Mouse (Mus musculus) c-Kit-positive CD71-negative TER-119-negative erythroid progenitor cells, embryonic 14.5 days (primary cell): ENCODE measurements around the gene Brms1.

Source experiments
- DNase-seq: peaks from one replicate; pipeline ENCODE4 v3.0.0-alpha.2; 2013; ENCODE audit warnings: low read depth

Brms1 gene

DNA sequence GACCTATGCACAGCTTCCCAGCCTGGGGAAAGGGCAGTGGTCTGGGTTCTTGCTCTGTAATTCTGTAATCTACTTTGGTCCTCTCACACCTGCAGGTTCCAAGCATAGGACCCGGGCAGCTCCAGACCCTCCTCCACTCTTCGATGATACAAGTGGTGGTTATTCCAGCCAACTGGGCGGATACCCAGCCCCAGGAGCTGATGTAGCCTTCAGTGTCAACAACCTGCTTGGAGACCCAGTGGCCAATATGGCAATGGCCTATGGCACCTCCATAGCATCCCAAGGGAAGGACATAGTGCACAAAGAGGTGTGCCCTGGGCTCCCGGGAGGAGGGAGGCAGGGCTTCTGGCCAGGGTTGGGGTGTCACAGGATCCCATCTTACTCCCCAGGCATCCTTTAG lies 48.2 kb downstream of the Brms1 start:
- DNase-seq = no peak

DNA sequence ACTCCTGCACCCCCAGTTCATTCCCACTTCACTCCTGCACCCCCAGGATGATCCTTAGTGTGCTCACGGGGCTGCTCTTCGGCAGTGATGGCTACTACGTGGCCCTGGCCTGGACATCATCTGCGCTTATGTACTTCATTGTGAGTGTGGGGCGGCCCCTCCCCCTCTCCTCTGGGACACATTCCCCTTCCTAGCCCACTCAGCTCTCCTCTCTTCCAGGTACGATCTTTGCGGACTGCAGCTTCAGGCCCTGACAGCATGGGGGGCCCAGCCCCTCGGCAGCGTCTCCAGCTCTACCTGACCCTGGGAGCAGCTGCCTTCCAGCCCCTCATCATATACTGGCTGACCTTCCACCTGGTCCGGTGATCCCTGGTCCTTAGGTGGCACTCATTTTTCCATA lies 50.9 kb downstream of the Brms1 start:
- DNase-seq = no peak

DNA sequence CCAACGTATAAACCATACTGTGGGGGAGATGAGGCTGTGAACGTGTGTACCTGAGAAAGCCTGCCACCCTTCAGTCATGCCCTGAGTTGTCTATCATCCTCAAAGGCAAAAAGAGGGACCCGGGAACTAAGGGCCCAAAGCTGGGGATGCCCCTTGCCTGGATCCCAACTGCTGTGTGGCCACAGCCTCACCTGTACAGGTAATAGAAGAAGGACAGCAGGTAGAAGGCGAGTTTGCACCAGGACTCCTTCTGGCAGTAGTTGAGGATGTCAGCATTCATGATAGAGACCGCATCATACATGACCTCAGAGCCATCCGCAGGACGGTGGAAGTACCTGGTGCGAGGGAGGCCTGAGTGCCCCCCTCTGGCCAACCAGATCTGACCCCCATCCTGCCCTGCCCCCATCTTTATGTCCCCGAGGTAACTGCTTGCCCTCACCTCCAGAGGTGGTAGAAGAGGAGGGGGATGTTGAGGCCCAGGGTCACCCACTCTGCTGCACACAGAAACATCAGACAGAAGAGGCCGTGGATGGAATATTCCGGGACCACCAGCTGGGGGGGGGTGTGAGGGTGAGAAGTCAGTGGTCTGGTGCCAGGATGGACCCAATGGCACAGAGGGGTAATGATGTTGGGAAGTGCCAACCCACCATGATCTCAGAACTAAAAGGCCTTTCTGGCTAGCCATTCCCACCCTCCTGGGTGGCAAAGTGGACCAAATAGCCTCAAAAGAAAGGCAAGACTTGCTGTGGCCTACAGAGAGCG lies 52.5 kb downstream of the Brms1 start:
- no peak for DNase-seq

DNA sequence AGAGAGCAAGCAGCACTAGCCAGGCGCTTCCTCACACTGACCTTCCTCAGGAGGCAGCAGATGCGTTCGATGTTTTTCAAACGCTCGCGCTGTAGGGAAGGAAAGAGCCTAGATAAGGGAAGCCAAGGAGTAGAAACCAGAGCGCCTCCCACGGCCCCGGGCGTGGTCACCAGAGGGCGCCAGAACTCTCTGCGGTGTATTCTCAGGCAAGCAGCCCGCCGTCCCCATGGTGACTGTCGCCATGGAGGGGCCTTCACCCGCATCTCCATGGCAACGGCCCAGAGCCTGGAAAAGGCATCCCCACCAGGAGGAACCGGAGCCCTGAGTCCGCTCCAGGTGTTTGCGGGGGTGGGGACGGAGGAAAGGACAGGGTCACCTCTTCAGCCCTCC lies 53.1 kb downstream of the Brms1 start:
- DNase-seq = peak; percentile 90

DNA sequence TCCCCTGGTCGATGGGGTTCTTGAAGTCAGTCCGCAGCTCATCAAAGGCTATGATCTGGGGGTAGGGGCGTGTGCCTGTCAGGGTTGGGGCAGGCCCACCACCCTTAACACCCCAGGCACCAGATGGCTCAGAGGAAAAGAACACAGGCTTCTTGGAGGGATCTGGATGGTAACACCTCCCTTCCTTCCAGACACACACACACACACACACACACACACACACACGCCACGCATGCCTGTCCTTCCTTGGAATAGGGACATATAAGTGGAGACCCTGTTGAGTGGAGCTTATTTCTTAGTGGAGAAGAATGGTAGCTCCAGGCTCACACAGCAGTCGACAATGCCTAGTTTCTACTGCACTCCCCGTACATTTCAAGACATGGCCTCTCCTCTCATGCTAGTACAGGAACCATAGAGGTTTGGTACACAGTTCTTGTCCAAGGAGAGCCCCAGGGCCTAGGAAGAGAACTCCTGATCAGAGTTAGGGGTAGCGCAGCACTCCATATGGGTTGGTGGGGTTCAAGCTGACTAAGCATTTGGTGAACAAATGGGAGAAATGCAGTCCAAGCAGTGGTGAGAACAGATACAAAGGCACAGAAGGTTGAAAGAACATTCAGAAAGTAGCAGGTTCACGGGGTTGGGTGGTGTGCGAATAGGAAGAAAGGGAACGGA lies 53.7 kb downstream of the Brms1 start:
- no peak for DNase-seq

DNA sequence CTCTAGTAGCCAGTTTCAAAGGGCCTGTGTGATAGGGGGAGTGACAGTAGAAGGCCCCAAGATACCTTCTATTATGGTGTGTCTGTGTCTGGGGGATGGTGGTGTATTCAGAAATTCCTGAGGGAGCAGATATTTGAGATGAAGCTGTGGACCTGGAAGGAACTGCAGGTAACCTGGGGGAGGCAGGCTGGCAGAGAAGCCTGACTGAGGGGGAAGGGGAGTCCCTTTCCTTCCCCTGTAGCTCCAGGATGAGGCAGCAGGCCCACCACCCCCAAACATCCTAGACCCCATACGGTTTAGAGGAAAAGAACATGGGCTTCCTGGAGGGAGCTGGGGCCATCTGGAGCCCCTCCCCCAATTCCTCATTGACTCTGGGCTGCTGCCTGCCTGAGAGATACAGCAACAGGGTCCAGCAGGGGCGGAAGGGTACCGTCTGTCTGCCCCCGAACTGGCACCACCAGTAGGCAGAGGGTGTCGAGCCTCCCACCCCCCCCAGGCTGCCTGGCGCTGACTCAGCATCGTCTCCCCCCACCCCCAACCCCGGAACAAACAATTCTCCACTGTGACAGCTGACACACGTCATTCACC lies 54.8 kb downstream of the Brms1 start:
- DNase-seq = no peak

DNA sequence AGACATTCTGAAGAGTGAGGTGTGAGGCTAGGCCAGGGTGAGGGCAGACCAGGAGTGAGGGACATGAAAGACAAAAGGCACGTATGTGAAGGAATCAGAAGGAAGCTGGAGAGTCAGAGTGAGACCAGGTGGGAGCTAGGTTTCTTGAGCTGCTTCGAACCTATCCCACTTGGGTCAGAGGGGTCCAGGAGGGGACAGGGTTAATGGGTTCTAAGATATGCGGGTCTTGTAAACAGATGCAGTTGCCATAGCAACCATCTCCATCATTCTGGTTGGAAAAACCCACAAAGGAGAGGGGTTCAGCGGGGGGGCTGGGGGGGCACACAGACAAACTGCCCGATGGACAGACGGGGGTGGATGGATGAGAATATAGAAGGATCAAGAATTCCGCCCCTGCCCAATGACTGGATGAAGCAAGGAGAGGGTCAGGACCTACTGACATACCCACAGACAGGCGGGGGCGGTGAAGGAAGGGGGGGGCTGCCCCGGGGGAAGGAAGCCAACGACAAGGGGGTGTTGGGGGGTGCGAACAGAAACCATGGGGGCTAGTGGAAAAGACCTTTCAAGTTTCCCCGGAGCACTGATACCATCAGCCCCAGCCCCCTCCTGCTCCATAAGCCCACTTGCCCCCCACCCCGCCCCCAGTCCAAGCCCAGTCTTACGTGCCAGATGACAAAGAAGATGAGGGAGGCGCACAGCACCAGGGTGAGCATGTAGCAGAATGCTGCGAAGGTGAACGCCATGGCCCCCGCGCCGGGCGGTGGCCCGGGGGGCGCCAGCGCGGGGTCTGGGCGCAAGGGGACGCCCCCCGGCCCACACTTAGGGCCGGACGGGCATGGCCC lies 56.6 kb downstream of the Brms1 start:
- DNase-seq = no peak

DNA sequence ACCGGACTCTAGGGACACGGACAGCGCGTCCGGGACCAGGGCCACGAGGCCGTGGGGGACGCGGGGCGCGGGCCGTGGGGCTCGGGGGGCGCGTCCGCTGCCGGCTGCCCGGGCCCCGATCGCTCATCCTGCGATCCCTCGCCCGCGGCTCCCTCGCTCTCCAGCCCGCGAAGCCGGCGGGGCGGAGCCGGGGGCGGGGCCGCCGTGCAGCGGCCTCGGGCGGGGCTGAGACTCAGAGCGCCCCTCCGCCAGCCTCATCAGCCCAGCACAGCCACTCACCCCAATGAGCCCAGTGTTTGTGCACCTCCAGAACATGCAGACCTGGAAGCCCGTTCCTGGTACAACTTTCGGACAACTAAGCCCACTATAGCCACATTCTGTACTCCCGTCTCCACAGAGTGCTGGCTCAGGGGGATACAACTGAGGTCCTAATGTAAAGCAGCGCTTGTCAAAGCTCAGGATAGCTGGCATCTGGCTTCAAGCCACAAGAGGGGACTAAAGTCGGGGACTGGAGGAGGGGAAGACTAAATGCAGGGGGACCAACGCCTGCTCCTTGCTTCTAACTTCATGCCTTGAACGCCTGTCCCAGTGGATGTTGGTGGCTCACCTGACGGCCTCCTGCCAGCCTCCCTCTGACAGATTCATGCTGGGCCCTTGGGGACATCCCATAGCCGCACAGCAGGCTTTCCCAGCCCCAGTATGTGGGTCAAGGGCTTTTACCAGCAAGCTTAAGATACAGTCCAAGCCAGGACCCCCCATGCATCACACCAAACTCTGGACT lies 57.4 kb downstream of the Brms1 start, which contains the start of gene Cnih2:
Gene Cnih2 (minus strand): TSS at position 159 of the 781 bp plus-strand sequence.
- DNase-seq = no peak
